Mouse (Mus musculus) limb, embryonic 12.5 days (tissue): ENCODE results near the gene Lgals4. TPM values are rescaled to one million over a fixed set of nuclear protein-coding genes. Genes with fewer than 3 reads are reported as not detected.

Experiments used
- ATAC-seq: fragments of 200-750 bp; cut with Nextera tagmentation; 2 replicates; pipeline ENCODE4 v1.8.0; 2017; ENCODE audit warnings: low read depth, moderate TSS enrichment; ENCODE audit not compliant: insufficient number of reproducible peaks, insufficient read depth, low FRiP score, low TSS enrichment
- H3K27ac ChIP-seq: fragments of 300-500 bp; sonication (generic); 2 replicates; pipeline ENCODE4 v1.5.1; 2016; ENCODE audit warnings: mild to moderate bottlenecking, moderate library complexity
- H3K27me3 ChIP-seq: fragments of 300-500 bp; sonication (generic); 2 replicates; pipeline ENCODE4 v1.6.1; 2016; ENCODE audit warnings: mild to moderate bottlenecking, moderate library complexity
- H3K36me3 ChIP-seq: fragments of 300-500 bp; sonication (generic); 2 replicates; pipeline ENCODE4 v1.6.1; 2016; ENCODE audit warnings: mild to moderate bottlenecking, moderate library complexity
- H3K4me1 ChIP-seq: fragments of 300-500 bp; sonication (generic); replicated peaks from 2 replicates; pipeline ENCODE4 v1.6.1; 2016
- H3K4me2 ChIP-seq: fragments of 300-500 bp; sonication (generic); 2 replicates; pipeline ENCODE4 v1.6.1; 2016; ENCODE audit warnings: mild to moderate bottlenecking, moderate library complexity
- H3K4me3 ChIP-seq: fragments of 300-500 bp; sonication (generic); replicated peaks from 2 replicates; pipeline ENCODE4 v1.5.1; 2016; ENCODE audit warnings: mild to moderate bottlenecking
- H3K9ac ChIP-seq: fragments of 300-500 bp; sonication (generic); replicated peaks from 2 replicates; pipeline ENCODE4 v1.6.1; 2016; ENCODE audit warnings: mild to moderate bottlenecking, moderate library complexity
- H3K9me3 ChIP-seq: fragments of 300-500 bp; sonication (generic); 2 replicates; pipeline ENCODE4 v1.6.1; 2016; ENCODE audit warnings: mild to moderate bottlenecking, moderate library complexity
- WGBS: fragments of 180-500 bp; shearing (Covaris S2); methylation state at CpG from one replicate; pipeline ENCODE4 v1.1.7; 2016; 5-methylcytosine and 5-hydroxymethylcytosine counted together
- polyA plus RNA-seq: library from polyadenylated mRNA; unstranded; fragments of >200 nt; fragmentation: Nextera tagmentation; extraction: Ambion mirVana; gene quantifications from 2 replicates; pipeline ENCODE4 v1.2.1, GENCODE M21; 2016

Gene Lgals4
- polyA plus RNA-seq, 1 experiment from 2014 or later: 4.9 TPM

DNA sequence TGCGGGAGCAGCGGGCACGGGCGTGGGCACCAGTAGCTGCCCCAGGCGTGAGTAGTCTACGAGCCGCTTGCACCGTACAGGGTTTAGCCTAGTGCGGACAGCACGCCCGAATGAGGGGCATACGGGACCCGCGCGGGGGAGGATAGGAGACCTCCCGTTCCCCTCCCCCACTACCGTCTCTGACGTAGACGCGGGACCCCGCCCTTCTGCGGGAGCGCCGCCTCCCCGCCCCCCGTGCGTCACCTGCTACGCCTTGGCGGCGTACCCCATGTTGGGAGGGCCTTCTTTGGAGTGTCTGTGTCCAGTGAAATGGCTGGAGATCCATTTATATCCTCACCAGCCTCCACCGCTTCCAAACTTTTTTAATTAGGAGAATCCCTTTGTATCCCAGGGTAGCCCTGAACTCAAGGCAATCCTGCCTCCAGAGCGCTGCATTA, 24.7 kb upstream of the Lgals4 start:
- ATAC-seq: peak; percentile 65
- Histone ChIP-seq H3K36me3 (peaks cover 23% of the 10 kb centered on the region), H3K4me2 (peak overlapping the region; percentile 91), H3K4me3 (peak overlapping the region; percentile 83), H3K9me3 (no peaks in the 10 kb centered on the region), H3K27ac (peak overlapping the region; percentile 100), H3K9ac (peak overlapping the region; percentile 95), H3K4me1 (peaks cover 33% of the 10 kb centered on the region), H3K27me3 (no peaks in the 10 kb centered on the region)
- under 1% methylated on average over 30 of the region's 32 CpGs for WGBS

DNA sequence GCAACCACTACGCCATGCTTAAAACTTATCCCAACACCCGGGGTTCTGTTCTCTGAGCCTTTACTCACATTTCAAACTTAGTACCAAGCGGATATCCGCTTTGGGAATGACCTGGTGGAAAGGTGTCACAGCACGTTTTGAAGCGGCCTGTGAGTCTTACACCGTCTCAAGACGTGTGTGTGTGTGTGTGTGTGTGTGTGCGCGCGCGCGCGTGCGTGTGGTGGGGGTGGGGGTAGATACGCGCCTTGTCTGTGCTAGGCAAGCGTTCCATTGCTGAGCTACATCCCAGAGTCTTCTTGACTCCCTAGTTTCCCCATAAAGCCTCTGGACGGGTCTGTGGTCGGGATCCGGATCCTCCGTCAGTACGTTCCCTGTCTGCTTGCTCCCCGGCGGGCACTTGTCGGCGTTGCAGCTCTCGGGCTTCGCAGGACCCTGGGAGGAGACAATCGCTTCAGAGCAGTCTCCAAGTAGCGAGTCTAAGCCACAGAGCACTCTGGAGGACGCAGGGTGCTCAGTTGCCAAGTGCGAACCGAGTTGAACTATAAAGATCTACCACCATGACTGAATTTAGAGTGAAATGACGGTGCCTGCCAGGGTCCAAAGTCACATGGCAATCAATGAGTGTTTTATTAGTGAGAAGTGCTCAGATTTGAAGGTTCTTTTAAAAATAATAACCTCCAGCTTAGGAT, 24.1 kb upstream of the Lgals4 start:
- peak; percentile 5; the same call in 1 of the 2 replicates for ATAC-seq
- peaks cover 36% of the 10 kb centered on the region for H3K4me1 ChIP-seq
- no peaks in the 10 kb centered on the region for H3K27me3 ChIP-seq
- H3K36me3 ChIP-seq: peaks cover 29% of the 10 kb centered on the region
- no peaks in the 10 kb centered on the region for H3K9me3 ChIP-seq
- H3K9ac ChIP-seq: peak overlapping the region; percentile 95
- H3K27ac ChIP-seq: peak overlapping the region; percentile 100
- H3K4me3 ChIP-seq: peak overlapping the region; percentile 83
- H3K4me2 ChIP-seq: peak overlapping the region; percentile 91
- under 1% methylated on average over 35 of the region's 35 CpGs for WGBS

DNA sequence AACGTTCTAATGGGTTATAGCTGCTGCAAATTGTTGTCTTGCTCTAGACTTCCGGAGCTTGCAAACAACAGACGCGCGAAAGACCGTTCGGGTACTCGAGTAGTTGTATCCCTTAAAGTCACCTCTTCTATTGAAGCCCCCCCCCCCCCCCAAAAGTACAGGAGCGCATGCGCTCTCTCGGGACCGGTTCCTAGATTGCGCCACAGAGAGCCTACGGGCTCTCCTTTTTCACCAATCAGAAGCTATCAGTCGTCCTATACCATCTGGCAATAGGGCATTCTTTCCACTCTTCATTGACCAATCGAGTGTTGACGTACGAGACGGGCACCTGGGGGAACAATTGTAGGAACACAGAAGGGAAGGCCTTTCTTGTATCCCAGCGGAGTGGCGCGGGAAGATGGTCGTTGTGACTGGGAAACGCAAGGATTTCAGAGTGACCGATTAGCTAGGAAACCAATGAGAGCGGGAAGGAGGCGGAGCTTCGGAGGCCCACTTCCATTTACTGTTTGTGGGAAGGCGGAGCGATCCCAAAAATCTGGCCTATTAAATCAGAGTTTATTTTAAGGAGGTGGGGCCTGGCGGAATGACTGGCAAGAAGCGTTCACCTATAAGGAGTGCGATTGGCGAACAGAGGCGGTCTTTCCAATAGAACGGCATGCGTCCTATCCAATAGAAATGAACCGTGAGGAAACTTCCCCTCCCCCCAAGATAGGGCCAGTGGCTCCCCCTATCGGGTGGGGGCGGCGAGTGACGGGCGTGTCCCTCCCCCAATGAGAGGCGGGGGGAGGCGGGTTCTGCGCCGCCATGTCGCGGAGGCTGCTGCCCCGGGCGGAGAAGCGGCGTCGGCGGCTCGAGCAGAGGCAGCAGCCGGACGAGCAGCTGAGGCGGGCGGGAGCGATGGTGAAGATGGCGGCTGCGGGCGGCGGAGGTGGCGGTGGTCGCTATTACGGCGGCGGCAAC, 23.3 kb upstream of the Lgals4 start:
- Histone ChIP-seq H3K36me3 (peaks cover 38% of the 10 kb centered on the region), H3K4me3 (peak overlapping the region; percentile 83), H3K27me3 (no peaks in the 10 kb centered on the region), H3K9ac (peak overlapping the region; percentile 97), H3K4me1 (peaks cover 43% of the 10 kb centered on the region), H3K27ac (peak overlapping the region; percentile 100), H3K4me2 (peak overlapping the region; percentile 93), H3K9me3 (no peaks in the 10 kb centered on the region)
- WGBS: under 1% methylated on average over 68 of the region's 70 CpGs
- ATAC-seq: peak; percentile 91

DNA sequence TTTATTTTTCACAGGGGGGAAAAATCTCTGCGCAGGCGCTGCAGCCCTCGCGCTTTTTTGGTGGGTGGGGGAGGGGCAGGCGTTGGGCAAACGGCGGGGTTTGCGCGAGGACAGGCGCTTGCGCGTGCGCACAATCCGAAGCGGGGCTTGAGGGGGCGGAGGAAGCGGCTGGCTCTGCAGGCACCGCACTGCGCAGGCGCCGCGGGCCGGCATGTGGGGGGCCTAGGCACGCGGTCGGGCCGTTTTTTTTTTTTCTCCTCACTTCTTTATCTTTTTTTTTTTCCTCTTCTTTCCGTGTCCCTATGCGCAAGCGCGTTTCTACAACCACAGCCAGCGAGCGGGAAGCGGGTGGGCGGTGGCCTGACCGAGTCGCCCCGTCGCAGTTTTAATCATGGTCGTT, 22.4 kb upstream of the Lgals4 start:
- Histone ChIP-seq H3K9me3 (no peaks in the 10 kb centered on the region), H3K4me3 (peak overlapping the region; percentile 83), H3K27ac (peak overlapping the region; percentile 99), H3K27me3 (no peaks in the 10 kb centered on the region), H3K4me1 (peaks cover 51% of the 10 kb centered on the region), H3K9ac (peak overlapping the region; percentile 97), H3K4me2 (peak overlapping the region; percentile 93), H3K36me3 (peaks cover 46% of the 10 kb centered on the region)
- ATAC-seq: no peak
- WGBS: 1% methylated on average over 40 of the region's 40 CpGs

DNA sequence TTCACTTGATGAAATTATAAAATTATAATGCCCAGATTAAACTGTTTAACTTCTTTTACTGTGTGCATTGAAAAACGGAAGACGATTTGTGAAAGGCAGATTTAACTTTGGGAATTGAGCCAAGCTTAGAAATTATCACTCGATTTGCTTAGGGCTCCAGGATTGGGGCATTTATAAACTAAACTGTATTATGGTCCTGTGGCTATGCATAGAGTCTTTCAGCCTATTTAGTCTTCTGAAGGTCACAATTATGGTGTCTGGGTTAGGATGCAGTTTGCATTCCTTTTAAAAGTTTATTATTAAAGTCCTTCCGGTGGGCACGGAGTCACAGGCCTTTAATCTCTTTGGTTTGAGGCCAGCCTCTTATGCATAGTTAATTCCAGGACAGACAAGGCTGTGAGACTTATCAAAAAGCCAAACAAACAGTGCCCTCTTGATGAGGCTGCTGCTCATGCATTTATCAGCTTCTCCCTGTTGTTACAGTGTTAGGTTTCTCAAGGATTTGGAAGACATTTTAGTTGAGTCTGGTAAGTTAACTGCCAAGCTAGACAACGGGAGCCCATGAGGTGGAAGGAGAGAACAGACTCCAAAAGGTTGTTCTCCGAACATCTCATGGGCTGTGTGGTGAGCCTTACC, 21.9 kb upstream of the Lgals4 start:
- Histone ChIP-seq H3K9me3 (no peaks in the 10 kb centered on the region), H3K36me3 (peaks cover 51% of the 10 kb centered on the region), H3K4me1 (peaks cover 51% of the 10 kb centered on the region), H3K27ac (peak overlapping the region; percentile 99), H3K9ac (peak overlapping the region; percentile 97), H3K27me3 (no peaks in the 10 kb centered on the region), H3K4me2 (peak overlapping the region; percentile 93), H3K4me3 (peak overlapping the region; percentile 83)
- ATAC-seq: no peak
- 15% methylated on average over 7 of the region's 7 CpGs for WGBS

DNA sequence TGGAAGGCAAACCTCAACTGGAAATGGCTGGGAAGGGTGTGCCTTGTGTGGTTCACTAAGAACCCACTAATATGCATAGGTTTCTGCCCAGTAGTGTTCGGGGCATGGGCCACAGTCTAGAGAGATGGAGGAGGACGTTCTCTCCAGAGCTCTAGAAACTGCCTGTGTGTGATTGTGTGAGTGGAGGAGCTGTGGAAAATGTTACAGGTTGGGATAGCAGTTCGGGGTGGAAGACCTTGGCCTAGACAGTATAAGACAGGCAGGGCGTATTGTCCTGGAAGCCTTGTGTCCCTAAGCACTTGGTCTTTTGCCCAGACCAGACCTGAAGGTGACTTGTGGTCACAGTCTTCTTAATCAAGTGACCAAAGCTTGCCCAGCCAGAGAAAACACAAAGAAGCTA, 21.2 kb upstream of the Lgals4 start:
- H3K27ac ChIP-seq: 0 out of 2 replicates have a peak overlapping the region, but pooled peaks have one; percentile 20
- H3K9ac ChIP-seq: peak overlapping the region; percentile 97
- H3K9me3 ChIP-seq: no peaks in the 10 kb centered on the region
- H3K4me3 ChIP-seq: peak overlapping the region; percentile 83
- H3K4me2 ChIP-seq: peak overlapping the region; percentile 93
- H3K27me3 ChIP-seq: no peaks in the 10 kb centered on the region
- 78% methylated on average over 4 of the region's 4 CpGs for WGBS
- peaks cover 57% of the 10 kb centered on the region for H3K4me1 ChIP-seq
- H3K36me3 ChIP-seq: peaks cover 58% of the 10 kb centered on the region
- no peak for ATAC-seq

DNA sequence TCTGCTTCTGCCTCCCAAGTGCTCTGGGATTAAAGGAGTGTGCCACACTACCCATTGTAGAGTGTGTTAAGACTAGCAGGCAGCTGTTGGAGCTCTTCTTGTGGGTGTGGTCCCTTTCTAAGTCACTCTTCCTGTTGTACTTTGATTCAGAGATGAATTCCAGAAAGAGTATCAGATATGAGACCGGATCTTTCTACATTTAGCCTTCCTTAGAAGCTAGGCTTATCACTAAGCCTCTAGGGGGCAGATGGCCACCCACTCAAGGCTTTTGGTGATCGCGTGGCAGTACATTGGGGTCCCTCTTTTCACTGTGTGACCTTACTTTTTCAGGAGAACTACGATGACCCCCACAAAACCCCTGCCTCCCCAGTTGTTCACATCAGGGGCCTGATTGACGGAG, 20.7 kb upstream of the Lgals4 start:
- Histone ChIP-seq H3K36me3 (peaks cover 63% of the 10 kb centered on the region), H3K27ac (0 out of 2 replicates have a peak overlapping the region, but pooled peaks have one; percentile 24), H3K4me2 (peak overlapping the region; percentile 93), H3K4me1 (peaks cover 56% of the 10 kb centered on the region), H3K27me3 (no peaks in the 10 kb centered on the region), H3K4me3 (peak overlapping the region; percentile 83), H3K9ac (no peak overlapping the region; the same call in 1 of the 2 replicates), H3K9me3 (no peaks in the 10 kb centered on the region)
- 83% methylated on average over 5 of the region's 5 CpGs for whole genome bisulfite sequencing
- ATAC-seq: no peak

DNA sequence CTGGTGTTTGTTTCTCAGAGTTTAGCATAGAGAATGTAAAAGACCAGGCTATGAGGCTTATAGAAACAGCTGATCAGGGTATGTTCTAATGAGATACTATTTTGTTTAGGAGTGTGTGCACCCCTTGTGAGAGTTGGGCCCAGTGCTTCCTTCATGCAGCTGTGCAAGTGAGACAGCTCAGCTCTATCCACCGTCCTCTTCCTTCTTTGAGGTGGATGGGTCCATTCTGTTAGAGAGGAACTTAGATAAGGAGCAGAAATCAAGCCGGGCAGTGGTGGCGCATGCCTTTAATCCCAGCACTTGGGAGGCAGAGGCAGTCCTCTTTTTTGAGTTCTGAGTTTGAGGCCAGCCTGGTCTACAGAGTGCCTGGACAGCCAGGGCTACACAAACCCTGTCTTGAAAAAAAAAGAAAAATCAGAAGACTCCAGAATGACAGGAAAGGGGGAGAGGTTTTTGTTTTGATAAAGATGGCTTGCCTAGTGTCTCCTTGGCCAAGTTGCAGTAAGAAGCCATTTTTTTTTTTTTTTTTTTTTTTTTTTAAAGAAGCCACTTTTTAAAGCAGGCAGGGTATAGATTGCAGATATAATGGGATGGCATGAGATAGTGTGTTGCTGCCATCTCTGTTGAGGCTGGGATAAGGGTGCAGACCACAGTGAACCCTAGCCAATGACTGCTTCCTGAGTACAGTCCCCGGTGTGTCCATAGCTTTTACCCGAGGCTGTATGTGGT, 19.2 kb upstream of the Lgals4 start:
- peaks cover 52% of the 10 kb centered on the region for H3K4me1 ChIP-seq
- no peak overlapping the region; the same call in 1 of the 2 replicates for H3K4me2 ChIP-seq
- peaks cover 78% of the 10 kb centered on the region for H3K36me3 ChIP-seq
- no peak overlapping the region for H3K4me3 ChIP-seq
- no peak for ATAC-seq
- H3K9ac ChIP-seq: no peak overlapping the region; the same call in 1 of the 2 replicates
- H3K9me3 ChIP-seq: no peaks in the 10 kb centered on the region
- no peak overlapping the region for H3K27ac ChIP-seq
- no peaks in the 10 kb centered on the region for H3K27me3 ChIP-seq
- 90% methylated on average over 5 of the region's 5 CpGs for WGBS

DNA sequence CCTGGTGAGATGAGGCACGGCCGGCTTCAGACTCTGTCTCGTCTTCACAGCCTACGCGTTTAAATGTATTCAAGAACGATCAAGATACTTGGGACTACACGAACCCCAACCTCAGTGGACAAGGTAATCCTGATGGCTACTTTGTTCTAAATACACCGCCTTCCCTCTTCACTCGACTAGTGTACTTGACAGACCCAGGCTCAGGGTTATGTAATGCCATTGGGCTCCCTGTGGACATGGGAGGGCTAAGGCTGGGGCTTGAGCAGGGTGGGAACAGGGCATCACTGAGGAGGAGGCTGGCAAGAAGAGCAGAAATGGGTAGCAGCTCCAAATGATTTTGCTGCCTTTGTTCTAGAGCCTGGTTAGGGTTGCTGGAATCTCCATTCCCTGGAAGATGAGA, 18.4 kb upstream of the Lgals4 start:
- peaks cover 86% of the 10 kb centered on the region for H3K36me3 ChIP-seq
- no peak overlapping the region; the same call in 1 of the 2 replicates for H3K4me2 ChIP-seq
- no peaks in the 10 kb centered on the region for H3K27me3 ChIP-seq
- no peaks in the 10 kb centered on the region for H3K9me3 ChIP-seq
- WGBS: 89% methylated on average over 9 of the region's 9 CpGs
- no peak for ATAC-seq
- H3K27ac ChIP-seq: no peak overlapping the region
- no peak overlapping the region for H3K4me3 ChIP-seq
- H3K9ac ChIP-seq: no peak overlapping the region
- peaks cover 52% of the 10 kb centered on the region for H3K4me1 ChIP-seq

DNA sequence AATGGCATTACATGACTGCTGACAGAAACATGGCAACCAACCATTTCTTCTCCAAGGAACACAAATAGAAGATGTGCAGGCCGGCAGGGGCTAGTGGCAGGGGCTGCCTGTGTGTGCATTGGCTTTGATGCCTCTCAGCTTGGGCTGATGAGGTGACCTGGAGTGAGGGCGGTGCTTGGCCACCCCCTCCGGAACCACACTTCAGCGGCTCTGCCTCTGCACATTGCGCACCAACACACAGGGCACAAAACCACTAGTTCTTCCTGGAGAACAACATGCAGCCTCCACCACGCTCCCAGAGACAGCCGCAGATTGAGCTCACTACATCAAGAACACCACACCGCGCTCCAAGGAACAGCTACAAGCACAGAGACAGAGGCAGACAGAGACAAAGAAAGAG, 17.5 kb upstream of the Lgals4 start:
- H3K36me3 ChIP-seq: peaks cover 96% of the 10 kb centered on the region
- H3K4me3 ChIP-seq: no peak overlapping the region
- WGBS: 88% methylated on average over 9 of the region's 9 CpGs
- no peaks in the 10 kb centered on the region for H3K9me3 ChIP-seq
- H3K9ac ChIP-seq: no peak overlapping the region
- no peak overlapping the region for H3K4me2 ChIP-seq
- H3K27ac ChIP-seq: no peak overlapping the region
- H3K27me3 ChIP-seq: no peaks in the 10 kb centered on the region
- no peak for ATAC-seq
- peaks cover 52% of the 10 kb centered on the region for H3K4me1 ChIP-seq
